Mouse (Mus musculus): Measurements from ENCODE around the gene Chrnb2. TPM values are rescaled to one million over a fixed set of nuclear protein-coding genes. Genes with fewer than 3 reads are reported as not detected.

The Chrnb2 gene
- total and polyA plus RNA-seq, 2 experiments from 2014 or later = 16.2 to 45.6 TPM

- Histone ChIP-seq H3K4me1 (ENCODE audit: insufficient read depth, low read length) (no peaks in the 10 kb centered on the region), H3K27me3 (ENCODE audit: insufficient read depth, low read length) (no peaks in the 10 kb centered on the region), H3K9ac (replicated peaks; ENCODE audit: low read length) (no peak overlapping the region), H3K27ac (no peak overlapping the region), H3K36me3 (ENCODE audit: insufficient read depth, low read length) (peaks cover 64% of the 10 kb centered on the region), H3K4me2 (ENCODE audit: low read depth, low read length) (no peak overlapping the region), H3K4me3 (ENCODE audit: low read length) (no peak overlapping the region), H3K9me3 (ENCODE audit: low read length) (no peaks in the 10 kb centered on the region)
- ATAC-seq (no peak), DNase-seq (ENCODE audit: low spot score) (no peak)
- WGBS = 63% methylated on average over 5 of the region's 5 CpGs
- TF ChIP-seq CTCF (IDR thresholded peaks at IDR 0.05; ENCODE audit: low read depth) = no peak
Measured at GRCm38 (mm10) chr3:89781640-89782039, 17.2 kb upstream of the Chrnb2 start.

- no peak overlapping the region for H3K4me2 ChIP-seq (ENCODE audit: low read depth, low read length)
- WGBS = 85% methylated on average over 4 of the region's 4 CpGs
- DNase-seq (ENCODE audit: low spot score) (no peak), ATAC-seq (no peak)
- H3K27me3 ChIP-seq (ENCODE audit: insufficient read depth, low read length) = no peaks in the 10 kb centered on the region
- H3K4me1 ChIP-seq (ENCODE audit: insufficient read depth, low read length) = peaks cover 6% of the 10 kb centered on the region; the same call in 1 of the 2 replicates
- H3K9ac ChIP-seq (replicated peaks; ENCODE audit: low read length) = no peak overlapping the region
- H3K4me3 ChIP-seq (ENCODE audit: low read length) = no peak overlapping the region
- TF ChIP-seq CTCF (IDR thresholded peaks at IDR 0.05; ENCODE audit: low read depth) = no peak
- H3K36me3 ChIP-seq (ENCODE audit: insufficient read depth, low read length) = peaks cover 68% of the 10 kb centered on the region
- no peak overlapping the region for H3K27ac ChIP-seq
- no peaks in the 10 kb centered on the region for H3K9me3 ChIP-seq (ENCODE audit: low read length)
Measured at GRCm38 (mm10) chr3:89780102-89780501, 15.7 kb upstream of the Chrnb2 start.

- WGBS = 74% methylated on average over 4 of the region's 4 CpGs
- Histone ChIP-seq H3K9ac (replicated peaks; ENCODE audit: low read length) (peak overlapping the region; percentile 98; the same call in 1 of the 2 replicates), H3K9me3 (ENCODE audit: low read length) (no peaks in the 10 kb centered on the region)
Measured at GRCm38 (mm10) chr3:89776001-89776400, 11.6 kb upstream of the Chrnb2 start.

GRCm38 (mm10) chr3:89774236-89774960 lies 10.0 kb upstream of the Chrnb2 start:
- peaks cover 30% of the 10 kb centered on the region for H3K36me3 ChIP-seq (ENCODE audit: insufficient read depth, low read length)
- H3K27me3 ChIP-seq (ENCODE audit: insufficient read depth, low read length) = no peaks in the 10 kb centered on the region
- no peak for ATAC-seq
- no peak for TF ChIP-seq CTCF (IDR thresholded peaks at IDR 0.05; ENCODE audit: low read depth)
- H3K27ac ChIP-seq = peak overlapping the region; percentile 96
- H3K9me3 ChIP-seq (ENCODE audit: low read length) = no peaks in the 10 kb centered on the region
- peak overlapping the region; percentile 66 for H3K4me2 ChIP-seq (ENCODE audit: low read depth, low read length)
- H3K4me3 ChIP-seq (ENCODE audit: low read length) = peak overlapping the region; percentile 73
- H3K4me1 ChIP-seq (ENCODE audit: insufficient read depth, low read length) = peaks cover 21% of the 10 kb centered on the region
- WGBS = 44% methylated on average over 15 of the region's 15 CpGs
- DNase-seq (ENCODE audit: low spot score) = no peak
- H3K9ac ChIP-seq (replicated peaks; ENCODE audit: low read length) = peak overlapping the region; percentile 98

More at GRCm38 (mm10) chr3:89776001-89776400, 11.6 kb upstream of the Chrnb2 start:
- ATAC-seq (no peak), DNase-seq (ENCODE audit: low spot score) (no peak)
- H3K27ac ChIP-seq = no peak overlapping the region
- 0 out of 2 replicates have a peak overlapping the region, but pooled peaks have one; percentile 66 for H3K4me2 ChIP-seq (ENCODE audit: low read depth, low read length)
- H3K27me3 ChIP-seq (ENCODE audit: insufficient read depth, low read length) = no peaks in the 10 kb centered on the region
- peaks cover 21% of the 10 kb centered on the region for H3K4me1 ChIP-seq (ENCODE audit: insufficient read depth, low read length)
- no peak overlapping the region for H3K4me3 ChIP-seq (ENCODE audit: low read length)
- H3K36me3 ChIP-seq (ENCODE audit: insufficient read depth, low read length) = peaks cover 46% of the 10 kb centered on the region
- TF ChIP-seq CTCF (IDR thresholded peaks at IDR 0.05; ENCODE audit: low read depth) = no peak

- peak overlapping the region; percentile 73 for H3K4me3 ChIP-seq (ENCODE audit: low read length)
- H3K4me2 ChIP-seq (ENCODE audit: low read depth, low read length) = peak overlapping the region; percentile 66
- no peaks in the 10 kb centered on the region for H3K9me3 ChIP-seq (ENCODE audit: low read length)
- H3K27ac ChIP-seq = peak overlapping the region; percentile 96
- ATAC-seq (no peak; the same call in 1 of the 2 replicates), DNase-seq (ENCODE audit: low spot score) (peak; percentile 36)
- TF ChIP-seq CTCF (IDR thresholded peaks at IDR 0.05; ENCODE audit: low read depth) = no peak
- H3K4me1 ChIP-seq (ENCODE audit: insufficient read depth, low read length) = peaks cover 21% of the 10 kb centered on the region
- peak overlapping the region; percentile 98 for H3K9ac ChIP-seq (replicated peaks; ENCODE audit: low read length)
- peaks cover 24% of the 10 kb centered on the region for H3K36me3 ChIP-seq (ENCODE audit: insufficient read depth, low read length)
- H3K27me3 ChIP-seq (ENCODE audit: insufficient read depth, low read length) = no peaks in the 10 kb centered on the region
- WGBS = 0% methylated on average over 29 of the region's 37 CpGs
Measured at GRCm38 (mm10) chr3:89773740-89774211, 9.3 kb upstream of the Chrnb2 start.

- Histone ChIP-seq H3K9ac (replicated peaks; ENCODE audit: low read length) (peak within 1 kb of the TSS; percentile 98), H3K4me2 (ENCODE audit: low read depth, low read length) (peak within 1 kb of the TSS; percentile 66), H3K36me3 (ENCODE audit: insufficient read depth, low read length) (peaks cover 17% of the 10 kb centered on the region; the same call in 1 of the 2 replicates), H3K4me3 (ENCODE audit: low read length) (peak within 1 kb of the TSS; percentile 73), H3K9me3 (ENCODE audit: low read length) (no peaks in the 10 kb centered on the region), H3K4me1 (ENCODE audit: insufficient read depth, low read length) (peaks cover 21% of the 10 kb centered on the region), H3K27ac (peak within 1 kb of the TSS; percentile 96), H3K27me3 (ENCODE audit: insufficient read depth, low read length) (no peaks in the 10 kb centered on the region)
- DNase-seq (ENCODE audit: low spot score) (peak; percentile 99), ATAC-seq (peak; percentile 97)
- WGBS = under 1% methylated on average over 56 of the region's 90 CpGs
- no peak for TF ChIP-seq CTCF (IDR thresholded peaks at IDR 0.05; ENCODE audit: low read depth)
Measured at GRCm38 (mm10) chr3:89772968-89773709, 8.7 kb upstream of the Chrnb2 start, which contains the start of gene Ube2q1. Gene Ube2q1, plus strand, starts transcription at chr3:89773616.

All from hindbrain, postnatal 0 days (tissue).